Mouse (Mus musculus) layer of hippocampus, adult 11-12 months (tissue): ENCODE measurements around the gene Vamp1.

Source experiments
- DNase-seq: peaks from one replicate; pipeline ENCODE4 v3.0.0; 2022; ENCODE audit warnings: low spot score

Vamp1 gene

GRCm38 (mm10) chr6:125213129-125213528, 2.2 kb upstream of the Vamp1 start:
- DNase-seq, result no peak

GRCm38 (mm10) chr6:125213715-125214114, 1.6 kb upstream of the Vamp1 start:
- DNase-seq, result no peak

- DNase-seq, result no peak
Measured at GRCm38 (mm10) chr6:125216898-125217297, 1.5 kb downstream of the Vamp1 start.

GRCm38 (mm10) chr6:125217899-125218298, 2.5 kb downstream of the Vamp1 start:
- no peak for DNase-seq

GRCm38 (mm10) chr6:125218963-125219362, 3.6 kb downstream of the Vamp1 start:
- peak; percentile 82 for DNase-seq

- DNase-seq, result no peak
Measured at GRCm38 (mm10) chr6:125221115-125221745, 5.9 kb downstream of the Vamp1 start.

- no peak for DNase-seq
Measured at GRCm38 (mm10) chr6:125222146-125222545, 6.8 kb downstream of the Vamp1 start.

- DNase-seq, result no peak
Measured at GRCm38 (mm10) chr6:125222577-125222976, 7.2 kb downstream of the Vamp1 start.

GRCm38 (mm10) chr6:125225518-125226115, 10.3 kb downstream of the Vamp1 start:
- no peak for DNase-seq

- DNase-seq, result no peak
Measured at GRCm38 (mm10) chr6:125230571-125230970, 15.2 kb downstream of the Vamp1 start.

GRCm38 (mm10) chr6:125231117-125232044, 16.0 kb downstream of the Vamp1 start, which contains the start of gene Tapbpl:
Gene Tapbpl (minus strand): TSS chr6:125231860.
- peak; percentile 57 for DNase-seq

- no peak for DNase-seq
Measured at GRCm38 (mm10) chr6:125232045-125232437, 16.7 kb downstream of the Vamp1 start.

GRCm38 (mm10) chr6:125232516-125232915, 17.2 kb downstream of the Vamp1 start:
- no peak for DNase-seq

GRCm38 (mm10) chr6:125233816-125234519, 18.6 kb downstream of the Vamp1 start:
- DNase-seq, result no peak

- DNase-seq, result no peak
Measured at GRCm38 (mm10) chr6:125234520-125234828, 19.1 kb downstream of the Vamp1 start.

GRCm38 (mm10) chr6:125236341-125236740, 21.0 kb downstream of the Vamp1 start:
- DNase-seq, result no peak

GRCm38 (mm10) chr6:125236782-125237181, 21.4 kb downstream of the Vamp1 start, which contains the start of gene Cd27:
Gene Cd27 (minus strand): TSS chr6:125237010.
- no peak for DNase-seq

- DNase-seq, result no peak
Measured at GRCm38 (mm10) chr6:125237421-125237820, 22.1 kb downstream of the Vamp1 start.

GRCm38 (mm10) chr6:125238396-125238795, 23.0 kb downstream of the Vamp1 start:
- DNase-seq, result no peak

- DNase-seq, result no peak
Measured at GRCm38 (mm10) chr6:125239547-125239946, 24.2 kb downstream of the Vamp1 start.

GRCm38 (mm10) chr6:125240617-125241016, 25.3 kb downstream of the Vamp1 start:
- DNase-seq, result no peak

GRCm38 (mm10) chr6:125241566-125241965, 26.2 kb downstream of the Vamp1 start:
- no peak for DNase-seq
